Mouse (Mus musculus): ENCODE results near the gene Gpr143.
"Not testable (repeated sequence)": the region's sequence is repeated elsewhere in the genome, so short reads cannot be mapped to it uniquely, and the experiment has no call there.

The Gpr143 gene

GRCm38 (mm10) chrX:152781720-152782403 is at the start of gene Gpr143:
Gene Gpr143, plus strand, starts transcription at chrX:152781921.
- no peak for DNase-seq (ENCODE audit: low spot score in 2 of 2)

- DNase-seq (ENCODE audit: low spot score in 2 of 2), result no peak
Observed at GRCm38 (mm10) chrX:152735283-152735682, 46.4 kb upstream of the Gpr143 start.

- DNase-seq (ENCODE audit: low spot score in 2 of 2), result no peak
Observed at GRCm38 (mm10) chrX:152738191-152738590, 43.5 kb upstream of the Gpr143 start.

GRCm38 (mm10) chrX:152738759-152739368 is 42.9 kb upstream of the Gpr143 start:
- DNase-seq (ENCODE audit: low spot score in 2 of 2), result no peak

DNA sequence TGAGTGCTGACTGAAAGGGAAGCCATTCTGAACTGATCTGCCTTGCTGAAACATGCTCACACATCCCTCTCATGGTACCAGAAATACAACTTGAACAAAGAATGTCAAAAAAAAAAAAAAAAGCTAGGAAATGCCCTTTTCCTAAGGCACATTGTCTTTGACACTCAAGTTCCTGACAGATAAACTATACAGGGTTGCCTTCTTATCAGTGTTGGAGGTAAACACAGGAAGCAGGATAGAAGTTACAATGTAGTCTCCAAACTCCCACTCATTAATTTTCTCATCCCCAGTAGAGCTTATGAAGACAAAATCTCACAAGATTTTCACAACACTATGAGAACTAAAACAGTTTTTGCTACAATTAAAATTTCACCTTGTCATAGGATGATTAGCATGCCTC is 38.1 kb upstream of the Gpr143 start:
- no peak for DNase-seq (ENCODE audit: low spot score in 2 of 2)

DNA sequence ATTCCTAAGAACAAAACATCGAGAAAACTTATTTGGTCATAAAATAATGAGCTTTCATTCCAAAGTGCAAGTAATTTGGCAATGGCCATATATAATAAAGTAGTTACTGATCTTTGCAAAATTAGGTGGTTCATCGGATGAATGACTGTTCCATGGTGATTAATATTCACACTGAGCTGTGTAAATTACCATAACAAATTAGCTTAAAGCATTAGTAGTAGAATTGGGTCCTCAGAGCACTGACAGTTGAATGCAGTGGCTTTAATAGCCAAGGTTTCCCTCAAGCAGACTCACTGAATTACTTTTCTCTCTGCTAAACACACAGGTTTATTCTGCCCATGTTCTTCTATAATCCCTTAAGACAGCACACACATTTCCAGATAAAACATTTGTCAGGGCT is 35.8 kb upstream of the Gpr143 start:
- DNase-seq (ENCODE audit: low spot score in 2 of 2), result no peak

GRCm38 (mm10) chrX:152755819-152756218 is 25.9 kb upstream of the Gpr143 start:
- DNase-seq (ENCODE audit: low spot score in 2 of 2), result no peak

GRCm38 (mm10) chrX:152756293-152756692 is 25.4 kb upstream of the Gpr143 start:
- DNase-seq (ENCODE audit: low spot score in 2 of 2), result no peak

DNA sequence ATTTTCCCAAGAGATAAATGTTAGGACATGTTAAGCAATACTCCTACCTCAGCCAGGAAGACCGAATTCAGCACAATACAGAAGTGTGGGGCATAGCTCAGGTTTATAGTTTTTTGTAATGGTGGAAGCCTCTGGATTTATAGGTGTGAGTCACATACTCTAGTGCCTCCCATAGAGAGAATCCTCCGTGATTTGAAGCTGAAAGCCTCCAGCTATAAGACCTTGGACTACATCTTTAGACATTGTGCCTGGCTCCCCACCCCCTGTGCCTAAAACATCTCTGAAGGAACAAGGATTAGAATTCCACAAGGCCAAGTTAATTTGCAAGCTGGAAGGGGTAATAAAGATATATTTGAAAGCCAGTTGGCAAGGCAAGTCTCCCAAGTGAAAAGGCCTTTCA is 19.3 kb upstream of the Gpr143 start:
- DNase-seq (ENCODE audit: low spot score in 2 of 2), result no peak

DNA sequence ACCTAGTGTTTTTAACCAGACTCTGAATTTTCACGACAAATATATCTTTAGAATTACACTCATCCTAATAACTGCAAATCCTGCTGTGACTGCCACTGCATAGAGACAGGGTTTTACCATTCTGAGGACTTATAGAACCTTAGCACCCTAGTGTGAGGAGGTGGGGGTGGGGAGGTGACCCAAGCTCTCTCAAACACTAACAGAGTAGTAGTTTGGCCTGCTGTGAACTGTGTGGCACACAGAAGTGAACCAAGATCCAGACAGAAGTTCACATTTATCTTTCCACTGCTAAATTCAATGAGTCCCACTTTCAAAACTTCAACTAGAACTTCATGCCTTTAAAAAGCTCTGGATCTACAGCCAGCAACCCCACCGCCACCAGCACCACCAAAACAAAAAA is 18.9 kb upstream of the Gpr143 start:
- DNase-seq (ENCODE audit: low spot score in 2 of 2), result no peak

DNA sequence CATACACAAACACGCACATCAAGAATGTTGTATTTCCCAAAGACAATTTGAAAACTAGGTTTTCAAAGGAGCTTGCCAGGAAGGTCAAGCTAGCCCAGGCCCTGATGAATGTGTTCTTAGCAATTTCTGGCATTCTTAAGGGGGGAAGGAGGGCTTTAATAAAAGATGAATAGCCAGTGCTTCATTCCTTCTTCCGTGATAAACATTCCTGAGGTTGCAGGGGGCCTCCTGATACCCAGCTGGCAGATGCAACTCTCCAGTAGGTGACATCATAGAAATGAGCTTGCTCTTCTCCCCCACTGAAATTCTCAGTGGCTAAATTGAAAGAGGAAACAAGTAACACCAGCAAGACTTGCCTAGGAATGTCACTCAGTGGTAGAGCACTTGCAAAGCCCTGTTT is 17.6 kb upstream of the Gpr143 start:
- DNase-seq (ENCODE audit: low spot score in 2 of 2), result no peak

GRCm38 (mm10) chrX:152768891-152769599 is 12.7 kb upstream of the Gpr143 start, which contains the start of gene Shroom2:
Gene Shroom2, minus strand, starts transcription at chrX:152769465.
- no peak for DNase-seq (ENCODE audit: low spot score in 2 of 2)

GRCm38 (mm10) chrX:152769600-152770157 is 12.0 kb upstream of the Gpr143 start:
- DNase-seq (ENCODE audit: low spot score in 2 of 2), result no peak

GRCm38 (mm10) chrX:152788129-152788528 is 6.4 kb downstream of the Gpr143 start:
- DNase-seq (ENCODE audit: low spot score in 2 of 2), result no peak

DNA sequence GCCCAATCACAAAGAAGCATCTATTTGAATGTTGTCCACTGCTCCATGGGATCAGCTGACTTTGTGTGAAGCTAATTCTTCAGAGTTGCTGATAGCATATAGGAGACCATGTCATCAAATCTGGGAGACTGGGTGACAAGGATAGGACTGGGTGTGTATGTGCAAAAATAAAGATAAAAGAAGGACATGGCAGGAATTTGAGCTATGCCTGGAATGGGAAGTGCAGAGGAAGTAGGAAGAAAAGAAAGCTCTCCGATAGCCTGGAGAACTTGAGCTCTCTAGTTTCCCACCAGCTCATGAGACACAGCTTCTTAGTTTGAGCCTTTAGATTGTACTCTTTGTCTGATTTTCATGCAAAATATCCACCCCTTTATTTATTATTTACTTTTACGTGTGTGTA is 6.9 kb downstream of the Gpr143 start:
- DNase-seq (ENCODE audit: low spot score in 2 of 2), result no peak

- no peak for DNase-seq (ENCODE audit: low spot score in 2 of 2)
Observed at GRCm38 (mm10) chrX:152805317-152805716, 23.6 kb downstream of the Gpr143 start.

- DNase-seq (ENCODE audit: low spot score in 2 of 2), result no peak
Observed at GRCm38 (mm10) chrX:152813339-152813738, 31.6 kb downstream of the Gpr143 start.

DNA sequence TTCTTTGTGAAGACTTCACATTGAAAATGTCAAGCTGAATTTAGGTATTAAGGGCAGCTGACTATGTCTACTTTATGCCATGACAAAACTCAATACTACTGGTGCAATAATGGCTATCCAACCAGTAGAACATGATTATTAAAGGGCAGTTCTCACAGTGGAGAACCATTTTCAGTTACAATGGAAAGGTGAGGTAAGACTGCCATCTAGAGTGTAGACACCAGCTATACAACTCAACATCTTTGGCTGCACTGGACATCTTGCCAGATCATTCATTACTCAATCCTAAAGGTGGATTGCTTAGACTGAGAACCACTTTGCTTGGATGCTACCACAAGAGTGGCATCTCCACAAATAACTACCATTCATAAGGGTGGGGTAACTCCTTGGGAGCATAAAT is 37.3 kb downstream of the Gpr143 start:
- no peak for DNase-seq (ENCODE audit: low spot score in 2 of 2)

DNA sequence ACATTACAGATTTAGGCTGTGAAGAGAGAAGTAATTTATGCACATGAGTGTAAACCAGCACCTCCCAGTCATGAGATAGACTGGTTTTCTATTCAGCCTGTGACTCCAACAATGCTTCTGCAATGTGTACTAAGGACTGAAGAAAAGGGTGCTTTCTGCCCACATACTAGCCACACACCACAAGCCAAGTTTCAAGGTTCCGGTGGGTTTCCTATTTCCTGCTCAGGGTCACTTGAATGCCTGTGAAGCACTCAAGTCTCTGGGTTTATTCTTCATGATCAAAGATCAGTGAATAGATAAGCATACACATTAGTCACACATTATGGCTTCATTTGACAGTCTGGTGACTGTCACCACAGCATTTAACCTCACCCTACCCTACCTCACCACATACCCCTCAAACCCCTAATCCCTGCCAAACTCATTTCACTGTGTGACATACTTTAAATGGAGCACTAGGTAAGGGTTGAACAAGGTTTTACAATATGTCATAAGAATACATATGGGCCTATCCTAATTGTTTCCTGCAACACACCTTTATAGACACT is 49.4 kb downstream of the Gpr143 start:
- DNase-seq (ENCODE audit: low spot score in 2 of 2), result not testable (repeated sequence)

DNA sequence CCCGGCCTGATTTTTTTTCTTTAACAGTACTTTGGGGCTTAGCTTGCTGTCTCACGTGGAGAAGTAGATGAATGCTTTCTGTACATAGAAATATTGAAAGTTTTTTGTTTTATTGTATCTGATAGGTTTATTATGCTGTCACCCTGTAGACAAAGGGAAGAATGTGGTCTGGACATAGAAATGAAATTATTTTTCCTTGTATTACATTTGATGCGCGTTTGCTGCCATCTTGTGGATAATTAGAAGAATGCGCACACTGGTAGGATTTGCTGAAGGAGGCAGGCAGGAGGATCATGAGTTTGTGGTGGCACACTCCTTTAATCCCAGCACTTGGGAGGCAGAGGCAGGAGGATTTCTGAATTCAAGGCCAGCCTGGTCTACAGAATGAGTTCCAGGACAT is 53.2 kb downstream of the Gpr143 start:
- not testable (repeated sequence) for DNase-seq (ENCODE audit: low spot score in 2 of 2)

DNA sequence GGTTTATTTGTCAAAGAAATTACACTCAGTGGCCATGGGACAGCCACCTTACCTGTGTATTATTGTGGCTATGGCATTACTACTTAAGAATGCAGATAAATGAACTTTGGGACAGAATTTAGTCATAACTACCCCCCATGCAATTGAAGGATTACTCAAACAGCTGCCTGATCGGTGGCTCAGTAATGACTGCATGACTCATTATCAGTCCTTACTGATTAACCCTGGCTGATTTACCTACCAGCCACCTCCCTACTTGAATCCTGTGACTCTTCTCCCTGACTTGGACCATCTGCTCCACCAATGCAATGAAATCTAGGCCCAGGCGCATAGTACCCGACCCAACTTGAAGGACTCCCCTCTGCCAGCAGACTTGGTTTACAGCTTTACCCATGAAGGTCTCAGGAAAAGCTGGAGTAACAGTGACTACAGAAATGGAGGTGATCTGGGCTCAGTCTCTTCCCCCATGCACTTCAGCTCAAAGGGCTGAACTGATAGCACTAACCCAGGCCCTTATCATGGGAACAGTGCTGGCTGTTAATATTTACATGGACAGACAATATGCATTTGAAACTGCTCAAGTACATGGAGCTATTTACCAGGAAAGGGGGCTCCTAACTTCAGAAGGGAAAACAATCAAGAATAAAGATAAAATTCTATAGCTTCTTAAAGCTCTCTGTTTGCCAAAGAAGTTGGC is 73.5 kb downstream of the Gpr143 start:
- no peak for DNase-seq (ENCODE audit: low spot score in 2 of 2)
